Mouse (Mus musculus): ENCODE results near the gene Dennd4b. TPM values are rescaled to one million over a fixed set of nuclear protein-coding genes. Genes with fewer than 3 reads are reported as not detected.
"Not testable (repeated sequence)": the region's sequence is repeated elsewhere in the genome, so short reads cannot be mapped to it uniquely, and the experiment has no call there.

The Dennd4b gene
- polyA plus RNA-seq, 1 experiment from 2014 or later: 6.9 TPM

- Histone ChIP-seq H3K9me3 (replicated peaks) (no peaks in the 10 kb centered on the region), H3K4me3 (no peak overlapping the region), H3K4me1 (no peaks in the 10 kb centered on the region), H3K27me3 (ENCODE audit: low read depth, poor library complexity, severe bottlenecking) (no peaks in the 10 kb centered on the region), H3K27ac (replicated peaks) (no peak overlapping the region), H3K36me3 (peaks cover 100% of the 10 kb centered on the region)
- DNase-seq (ENCODE audit: low spot score): no peak
- WGBS: 89% methylated on average over 11 of the region's 11 CpGs
Observed at GRCm38 (mm10) chr3:90275286-90275685, 10.3 kb downstream of the Dennd4b start.

DNA sequence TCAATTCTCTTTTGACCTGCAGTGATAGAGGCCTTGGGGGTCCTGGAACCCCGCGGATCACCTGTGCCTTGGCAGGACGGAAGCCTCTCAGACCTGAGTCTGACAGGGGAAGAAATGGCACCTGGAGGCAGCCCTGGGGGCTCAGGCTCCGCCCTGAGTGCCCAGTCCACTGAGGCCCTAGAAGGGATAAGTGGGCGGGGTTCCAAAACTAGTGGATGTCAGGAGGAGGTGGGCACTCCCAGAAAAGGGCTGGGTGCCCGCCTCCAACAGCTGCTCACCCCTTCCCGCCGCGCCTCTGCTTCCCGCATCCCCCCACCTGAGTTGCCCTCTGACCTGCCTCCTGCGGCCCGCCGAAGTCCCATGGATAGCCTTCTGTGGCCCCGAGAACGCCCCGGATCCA lies 11.9 kb downstream of the Dennd4b start:
- no peaks in the 10 kb centered on the region for H3K27me3 ChIP-seq (ENCODE audit: low read depth, poor library complexity, severe bottlenecking)
- peaks cover 97% of the 10 kb centered on the region for H3K36me3 ChIP-seq
- H3K4me3 ChIP-seq: no peak overlapping the region
- WGBS: 46% methylated on average over 16 of the region's 16 CpGs
- DNase-seq (ENCODE audit: low spot score): no peak
- no peaks in the 10 kb centered on the region for H3K4me1 ChIP-seq
- no peak overlapping the region for H3K27ac ChIP-seq (replicated peaks)
- H3K9me3 ChIP-seq (replicated peaks): no peaks in the 10 kb centered on the region

- Histone ChIP-seq H3K4me3 (no peak overlapping the region), H3K9me3 (replicated peaks) (no peaks in the 10 kb centered on the region), H3K36me3 (peaks cover 87% of the 10 kb centered on the region), H3K27me3 (ENCODE audit: low read depth, poor library complexity, severe bottlenecking) (no peaks in the 10 kb centered on the region), H3K4me1 (no peaks in the 10 kb centered on the region), H3K27ac (replicated peaks) (no peak overlapping the region)
- WGBS: 91% methylated on average over 9 of the region's 9 CpGs
- DNase-seq (ENCODE audit: low spot score): no peak
Observed at GRCm38 (mm10) chr3:90277793-90278192, 12.8 kb downstream of the Dennd4b start.

DNA sequence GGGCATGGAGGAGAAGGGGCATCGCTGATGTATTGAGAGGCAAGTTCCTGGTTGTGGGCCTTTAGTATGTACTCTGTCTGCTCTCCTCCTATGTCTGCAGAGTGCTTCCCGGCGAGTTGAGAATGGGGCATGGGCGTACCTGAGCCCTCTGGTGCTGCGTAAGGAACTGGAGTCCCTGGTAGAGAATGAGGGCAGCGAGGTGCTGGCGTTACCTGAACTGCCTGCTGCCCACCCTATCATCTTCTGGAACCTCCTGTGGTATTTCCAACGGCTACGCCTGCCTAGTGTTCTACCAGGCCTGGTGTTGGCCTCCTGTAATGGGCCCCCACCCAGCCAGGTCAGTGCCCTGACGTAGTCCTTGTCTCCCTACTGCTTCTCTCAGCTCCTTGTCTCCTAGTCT lies 13.2 kb downstream of the Dennd4b start:
- H3K4me1 ChIP-seq: no peaks in the 10 kb centered on the region
- H3K27ac ChIP-seq (replicated peaks): no peak overlapping the region
- H3K4me3 ChIP-seq: no peak overlapping the region
- 95% methylated on average over 10 of the region's 10 CpGs for WGBS
- no peaks in the 10 kb centered on the region for H3K27me3 ChIP-seq (ENCODE audit: low read depth, poor library complexity, severe bottlenecking)
- no peak for DNase-seq (ENCODE audit: low spot score)
- H3K9me3 ChIP-seq (replicated peaks): no peaks in the 10 kb centered on the region
- H3K36me3 ChIP-seq: peaks cover 83% of the 10 kb centered on the region

DNA sequence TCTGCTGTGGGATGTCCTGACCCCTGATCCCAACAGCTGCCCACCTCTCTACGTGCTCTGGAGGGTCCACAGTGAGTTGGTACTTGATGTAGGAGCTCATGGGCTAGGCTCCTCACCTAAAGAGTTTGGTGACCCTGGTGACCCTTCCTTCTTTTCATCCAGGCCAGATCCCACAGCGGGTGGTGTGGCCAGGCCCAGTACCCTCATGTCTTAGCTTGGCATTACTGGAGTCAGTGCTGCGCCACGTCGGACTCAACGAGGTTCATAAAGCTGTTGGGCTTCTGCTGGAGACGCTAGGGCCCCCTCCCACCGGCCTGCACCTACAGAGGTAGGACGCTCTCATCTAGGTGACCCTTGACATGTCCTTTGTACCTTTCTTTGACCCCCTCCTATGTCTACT lies 14.2 kb downstream of the Dennd4b start:
- Histone ChIP-seq H3K27me3 (ENCODE audit: low read depth, poor library complexity, severe bottlenecking) (no peaks in the 10 kb centered on the region), H3K36me3 (peaks cover 73% of the 10 kb centered on the region), H3K4me1 (no peaks in the 10 kb centered on the region), H3K4me3 (no peak overlapping the region), H3K9me3 (replicated peaks) (no peaks in the 10 kb centered on the region), H3K27ac (replicated peaks) (no peak overlapping the region)
- WGBS: 91% methylated on average over 9 of the region's 9 CpGs
- no peak for DNase-seq (ENCODE audit: low spot score)

DNA sequence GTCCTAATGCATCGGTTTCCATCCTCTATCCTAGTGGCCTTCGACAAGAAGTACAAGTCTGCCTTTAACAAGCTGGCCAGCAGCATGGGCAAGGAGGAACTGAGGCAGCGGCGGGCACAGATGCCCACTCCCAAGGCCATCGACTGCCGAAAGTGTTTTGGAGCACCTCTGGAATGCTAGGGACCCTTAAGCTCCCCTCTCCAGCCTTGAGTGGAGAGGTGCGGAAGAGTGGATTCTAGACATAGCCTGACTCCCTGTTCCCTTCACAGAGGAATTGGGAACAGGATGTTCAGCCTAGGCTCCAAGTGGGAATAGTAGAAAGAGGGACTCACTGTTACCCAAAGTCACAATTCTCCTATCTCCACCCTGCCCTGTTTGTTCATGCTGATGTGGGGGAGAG lies 14.8 kb downstream of the Dennd4b start:
- no peak for DNase-seq (ENCODE audit: low spot score)
- no peaks in the 10 kb centered on the region for H3K9me3 ChIP-seq (replicated peaks)
- no peaks in the 10 kb centered on the region for H3K4me1 ChIP-seq
- peaks cover 68% of the 10 kb centered on the region for H3K36me3 ChIP-seq
- no peak overlapping the region for H3K4me3 ChIP-seq
- 95% methylated on average over 7 of the region's 7 CpGs for WGBS
- no peaks in the 10 kb centered on the region for H3K27me3 ChIP-seq (ENCODE audit: low read depth, poor library complexity, severe bottlenecking)
- H3K27ac ChIP-seq (replicated peaks): no peak overlapping the region

- WGBS: 93% methylated on average over 9 of the region's 9 CpGs
- Histone ChIP-seq H3K9me3 (replicated peaks) (no peaks in the 10 kb centered on the region), H3K36me3 (peaks cover 58% of the 10 kb centered on the region), H3K4me1 (no peaks in the 10 kb centered on the region), H3K27me3 (ENCODE audit: low read depth, poor library complexity, severe bottlenecking) (no peaks in the 10 kb centered on the region), H3K27ac (replicated peaks) (no peak overlapping the region), H3K4me3 (no peak overlapping the region)
- DNase-seq (ENCODE audit: low spot score): no peak
Observed at GRCm38 (mm10) chr3:90280708-90281107, 15.7 kb downstream of the Dennd4b start.

DNA sequence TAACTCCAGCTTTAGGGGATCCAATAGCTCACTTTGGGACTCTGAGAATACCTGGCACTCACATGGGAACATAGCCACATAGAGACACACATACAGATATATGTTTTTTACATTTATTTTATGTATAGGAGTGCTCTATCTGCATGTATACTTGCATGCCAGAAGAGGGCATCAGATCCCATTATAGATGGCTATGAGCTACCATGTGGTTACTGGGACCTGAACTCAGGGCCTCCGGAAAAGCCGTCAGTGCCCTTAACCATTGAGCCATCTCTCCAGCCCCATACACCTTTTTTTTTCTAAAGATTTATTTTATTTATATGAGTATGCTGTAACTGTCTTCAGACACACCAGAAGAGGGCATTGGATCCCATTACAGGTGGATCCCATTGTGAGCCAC lies 19.2 kb downstream of the Dennd4b start:
- 100% methylated on average over 2 of the region's 2 CpGs for WGBS
- Histone ChIP-seq H3K27ac (replicated peaks) (no peak overlapping the region), H3K4me3 (no peak overlapping the region), H3K27me3 (ENCODE audit: low read depth, poor library complexity, severe bottlenecking) (no peaks in the 10 kb centered on the region), H3K9me3 (replicated peaks) (no peaks in the 10 kb centered on the region), H3K4me1 (no peaks in the 10 kb centered on the region), H3K36me3 (peaks cover 24% of the 10 kb centered on the region)
- DNase-seq (ENCODE audit: low spot score): no peak

DNA sequence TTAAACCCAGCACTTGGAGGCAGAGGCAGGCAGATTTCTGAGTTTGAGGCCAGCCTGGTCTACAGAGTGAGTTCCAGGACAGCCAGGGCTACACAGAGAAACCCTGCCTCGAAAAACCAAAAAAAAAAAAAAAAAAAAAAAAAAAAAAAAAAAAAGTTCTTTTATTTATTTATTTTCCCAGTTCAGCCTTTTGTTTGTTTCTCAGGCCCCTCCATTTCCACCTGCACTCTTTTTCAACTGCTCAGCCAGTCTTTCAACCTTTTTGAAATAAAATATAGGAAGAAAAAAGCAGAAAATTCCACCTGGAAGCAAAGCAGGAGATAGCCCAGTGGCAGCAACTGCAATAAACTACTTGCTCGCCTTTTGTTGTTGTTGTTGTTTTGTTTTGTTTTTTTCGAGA lies 24.4 kb downstream of the Dennd4b start:
- H3K4me1 ChIP-seq: peaks cover 13% of the 10 kb centered on the region
- not testable (repeated sequence) for H3K36me3 ChIP-seq; H3K27me3 ChIP-seq (ENCODE audit: low read depth, poor library complexity, severe bottlenecking); H3K4me3 ChIP-seq; H3K9me3 ChIP-seq (replicated peaks); DNase-seq (ENCODE audit: low spot score); H3K27ac ChIP-seq (replicated peaks)
- WGBS: 76% methylated on average over 3 of the region's 3 CpGs

- DNase-seq (ENCODE audit: low spot score): no peak
- Histone ChIP-seq H3K36me3 (peaks cover 9% of the 10 kb centered on the region), H3K27ac (replicated peaks) (no peak overlapping the region), H3K9me3 (replicated peaks) (no peaks in the 10 kb centered on the region), H3K4me1 (peaks cover 22% of the 10 kb centered on the region), H3K27me3 (ENCODE audit: low read depth, poor library complexity, severe bottlenecking) (no peaks in the 10 kb centered on the region), H3K4me3 (no peak overlapping the region)
- WGBS: 85% methylated on average over 1 of the region's 1 CpGs
Observed at GRCm38 (mm10) chr3:90290602-90291001, 25.6 kb downstream of the Dennd4b start.

GRCm38 (mm10) chr3:90291982-90292344 lies 27.0 kb downstream of the Dennd4b start:
- WGBS: 42% methylated on average over 2 of the region's 2 CpGs
- no peaks in the 10 kb centered on the region for H3K27me3 ChIP-seq (ENCODE audit: low read depth, poor library complexity, severe bottlenecking)
- no peaks in the 10 kb centered on the region for H3K9me3 ChIP-seq (replicated peaks)

DNA sequence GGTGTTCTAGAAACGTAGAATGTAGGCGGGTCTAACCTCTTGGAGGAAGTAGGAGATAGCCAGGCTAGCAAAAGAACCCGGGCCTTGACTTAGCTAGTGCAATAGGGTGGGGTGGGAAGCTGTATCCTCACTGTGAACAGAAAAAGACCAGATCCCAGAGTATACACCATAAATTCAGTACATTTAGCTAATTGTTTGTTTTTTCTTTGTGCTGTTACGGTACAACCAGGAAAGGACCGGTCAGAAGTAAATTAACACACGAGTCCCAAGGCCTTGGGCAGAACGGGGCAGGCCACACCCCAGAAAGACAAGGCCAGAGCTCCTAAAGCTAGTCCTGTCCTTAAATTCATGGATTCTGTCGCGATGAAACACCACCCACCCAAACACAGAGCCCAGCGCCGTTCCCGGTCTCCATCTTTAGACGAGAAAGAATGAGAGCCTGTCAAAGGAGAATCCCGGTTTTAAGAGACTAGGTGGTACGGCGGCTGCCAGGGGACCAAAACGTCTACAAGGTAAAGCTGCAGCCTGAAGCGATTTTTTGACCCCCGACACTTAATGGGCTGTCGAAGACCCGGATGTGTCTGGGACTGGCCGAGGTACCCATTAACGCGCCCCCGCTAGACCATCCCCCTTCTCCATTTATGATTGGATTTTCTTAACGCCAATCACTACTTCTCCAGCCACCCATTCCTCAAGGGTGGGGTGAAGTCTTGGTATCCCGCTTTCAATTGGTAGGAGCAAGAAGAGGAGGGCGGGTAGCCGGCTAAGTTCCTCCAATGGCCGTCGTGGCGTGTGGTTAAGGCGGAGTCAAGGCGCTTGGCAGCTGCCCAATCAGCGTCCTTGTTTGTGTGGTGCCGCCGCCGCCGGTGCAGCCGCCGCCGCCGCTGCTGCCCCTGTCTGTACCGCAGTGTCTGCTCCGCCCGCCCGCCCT lies 27.6 kb downstream of the Dennd4b start, which contains the start of gene Gatad2b:
Gene Gatad2b, plus strand, starts transcription at position 834 of the 931 bp plus-strand sequence.
- peak within 1 kb of the TSS; percentile 93 for H3K4me3 ChIP-seq
- peak within 1 kb of the TSS; percentile 99 for H3K27ac ChIP-seq (replicated peaks)
- H3K27me3 ChIP-seq (ENCODE audit: low read depth, poor library complexity, severe bottlenecking): no peaks in the 10 kb centered on the region
- peak; percentile 99 for DNase-seq (ENCODE audit: low spot score)
- H3K4me1 ChIP-seq: peaks cover 22% of the 10 kb centered on the region
- H3K9me3 ChIP-seq (replicated peaks): no peaks in the 10 kb centered on the region
- peaks cover 27% of the 10 kb centered on the region for H3K36me3 ChIP-seq
- WGBS: 1% methylated on average over 47 of the region's 47 CpGs

More at GRCm38 (mm10) chr3:90291982-90292344, 27.0 kb downstream of the Dennd4b start:
- DNase-seq (ENCODE audit: low spot score): no peak
- Histone ChIP-seq H3K36me3 (peaks cover 22% of the 10 kb centered on the region), H3K4me1 (peaks cover 22% of the 10 kb centered on the region), H3K27ac (replicated peaks) (peak overlapping the region; percentile 99), H3K4me3 (peak overlapping the region; percentile 93)

DNA sequence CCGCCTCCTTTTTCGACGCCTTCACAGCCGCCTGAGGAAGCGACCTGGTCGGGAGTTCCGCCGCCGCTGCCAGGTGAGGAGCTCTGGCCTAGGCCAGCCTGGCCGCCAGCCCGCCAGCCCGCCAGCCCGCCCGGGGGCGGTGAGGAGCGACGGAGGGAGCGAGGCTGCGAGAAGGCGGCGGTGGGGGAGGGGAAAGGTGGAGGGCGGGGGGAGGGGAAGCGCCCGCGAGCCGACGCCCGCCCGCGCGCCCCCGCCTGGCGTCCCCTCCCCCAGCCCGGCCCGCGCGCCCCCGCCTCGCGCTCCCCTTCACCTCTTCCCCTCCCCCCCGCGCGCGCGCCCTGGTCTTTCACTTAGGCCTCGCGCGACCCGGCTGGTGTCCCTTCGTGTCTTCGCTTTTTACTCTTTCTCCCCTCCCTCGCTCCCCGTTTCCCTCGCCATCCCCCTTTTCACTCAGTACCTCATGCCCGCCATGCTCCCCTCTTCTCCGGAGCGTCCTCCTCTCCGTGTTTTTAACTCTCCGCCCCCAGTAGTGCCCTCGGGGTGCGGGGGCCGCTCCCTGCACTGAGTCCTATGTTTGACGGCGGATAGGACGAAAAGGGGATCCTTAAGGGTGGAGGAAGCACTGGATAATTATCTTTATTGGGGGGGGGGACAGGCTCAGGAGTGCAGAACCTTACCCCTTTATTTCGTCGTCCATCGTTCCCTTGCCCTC lies 28.5 kb downstream of the Dennd4b start:
- Histone ChIP-seq H3K27me3 (ENCODE audit: low read depth, poor library complexity, severe bottlenecking) (no peaks in the 10 kb centered on the region), H3K9me3 (replicated peaks) (no peaks in the 10 kb centered on the region), H3K36me3 (peaks cover 34% of the 10 kb centered on the region), H3K4me3 (peak overlapping the region; percentile 93), H3K27ac (replicated peaks) (peak overlapping the region; percentile 99), H3K4me1 (peaks cover 22% of the 10 kb centered on the region)
- under 1% methylated on average over 50 of the region's 68 CpGs for WGBS
- DNase-seq (ENCODE audit: low spot score): peak; percentile 85
